Mouse (Mus musculus) retina, postnatal 1 day (tissue): ENCODE results near the gene Mum1.

Source experiments
- DNase-seq: peaks from one replicate; pipeline ENCODE4 v3.0.0-alpha.2; 2012

The Mum1 gene

DNA sequence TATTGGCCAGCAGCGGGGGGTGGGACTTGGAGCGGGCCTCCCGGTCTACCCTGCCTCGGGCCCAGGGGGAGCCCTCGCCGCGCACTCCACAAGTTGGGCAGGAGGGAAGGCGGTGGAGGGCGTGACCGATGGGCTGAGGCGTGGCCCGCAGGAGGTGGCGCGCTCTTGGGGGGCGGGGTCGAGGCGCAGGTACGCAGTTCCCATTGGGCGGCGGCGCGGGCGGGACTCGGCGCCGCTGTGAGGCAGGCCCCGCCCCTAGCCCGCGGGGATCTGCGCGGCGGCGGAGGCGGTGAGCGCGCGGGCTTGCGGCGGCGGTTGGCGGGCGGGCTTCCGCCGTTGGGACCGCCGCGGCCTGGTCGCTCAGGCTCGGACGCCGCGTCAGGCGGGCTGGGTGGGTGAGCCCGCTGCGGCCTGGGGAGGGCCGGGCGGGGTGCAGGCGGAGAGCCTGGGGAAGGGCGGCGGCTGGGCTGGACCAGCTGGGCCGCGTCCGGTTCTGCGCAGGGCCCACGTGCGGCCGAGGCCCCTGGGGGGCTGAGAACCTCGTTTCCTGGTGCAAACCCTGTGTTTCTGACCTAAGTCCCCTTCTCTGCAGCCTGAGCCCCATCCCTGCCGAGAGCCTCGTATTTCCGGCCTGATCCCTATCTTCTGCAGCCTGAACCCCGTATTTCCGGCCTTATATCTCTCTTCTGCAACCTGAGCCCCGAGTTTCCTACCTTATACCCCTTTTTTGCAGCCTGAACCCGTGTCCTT lies at the start of gene Mum1:
Gene Mum1 (plus strand): TSS at position 19 of the 750 bp plus-strand sequence.
- peak; percentile 100 for DNase-seq

DNA sequence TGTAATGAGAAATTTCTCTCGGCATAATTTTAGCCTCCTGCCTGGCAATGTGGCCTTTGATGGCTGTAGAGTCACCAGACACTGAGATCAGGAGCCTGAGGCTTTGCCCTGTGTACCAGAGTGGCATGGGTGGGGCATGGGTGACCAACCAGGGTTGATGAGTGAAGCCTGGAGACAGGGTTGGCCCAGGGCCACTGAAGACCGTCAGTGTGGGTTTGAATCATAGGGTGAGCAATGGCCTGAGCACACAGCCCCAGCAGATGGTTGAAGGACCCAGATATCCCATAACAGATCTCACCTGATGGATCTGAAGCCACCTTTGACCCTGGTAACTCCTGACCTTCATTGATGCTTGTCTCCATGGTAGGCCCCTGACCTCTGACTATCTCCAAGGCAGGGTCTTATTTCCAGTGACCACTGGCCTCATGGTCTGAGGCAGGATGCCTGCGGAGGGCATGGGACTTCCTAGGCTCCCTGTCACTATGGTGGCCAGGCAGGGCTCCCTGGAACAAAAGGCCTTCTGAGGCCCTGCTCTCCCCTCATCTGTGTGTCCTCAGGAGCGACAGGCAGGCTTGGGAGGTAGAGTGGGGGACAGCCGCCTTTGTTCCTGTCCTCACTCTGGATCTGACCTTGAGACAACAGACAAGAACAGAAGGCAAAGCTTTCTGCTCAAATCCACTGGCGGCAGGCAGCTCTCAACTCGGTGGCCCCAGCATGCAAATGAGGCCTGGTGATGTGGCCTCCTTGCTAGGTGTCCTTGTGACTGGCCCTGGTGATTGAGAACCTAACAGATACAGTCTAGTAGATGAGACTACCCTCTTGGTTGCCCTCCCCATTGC lies 48.6 kb upstream of the Mum1 start:
- DNase-seq, result no peak

DNA sequence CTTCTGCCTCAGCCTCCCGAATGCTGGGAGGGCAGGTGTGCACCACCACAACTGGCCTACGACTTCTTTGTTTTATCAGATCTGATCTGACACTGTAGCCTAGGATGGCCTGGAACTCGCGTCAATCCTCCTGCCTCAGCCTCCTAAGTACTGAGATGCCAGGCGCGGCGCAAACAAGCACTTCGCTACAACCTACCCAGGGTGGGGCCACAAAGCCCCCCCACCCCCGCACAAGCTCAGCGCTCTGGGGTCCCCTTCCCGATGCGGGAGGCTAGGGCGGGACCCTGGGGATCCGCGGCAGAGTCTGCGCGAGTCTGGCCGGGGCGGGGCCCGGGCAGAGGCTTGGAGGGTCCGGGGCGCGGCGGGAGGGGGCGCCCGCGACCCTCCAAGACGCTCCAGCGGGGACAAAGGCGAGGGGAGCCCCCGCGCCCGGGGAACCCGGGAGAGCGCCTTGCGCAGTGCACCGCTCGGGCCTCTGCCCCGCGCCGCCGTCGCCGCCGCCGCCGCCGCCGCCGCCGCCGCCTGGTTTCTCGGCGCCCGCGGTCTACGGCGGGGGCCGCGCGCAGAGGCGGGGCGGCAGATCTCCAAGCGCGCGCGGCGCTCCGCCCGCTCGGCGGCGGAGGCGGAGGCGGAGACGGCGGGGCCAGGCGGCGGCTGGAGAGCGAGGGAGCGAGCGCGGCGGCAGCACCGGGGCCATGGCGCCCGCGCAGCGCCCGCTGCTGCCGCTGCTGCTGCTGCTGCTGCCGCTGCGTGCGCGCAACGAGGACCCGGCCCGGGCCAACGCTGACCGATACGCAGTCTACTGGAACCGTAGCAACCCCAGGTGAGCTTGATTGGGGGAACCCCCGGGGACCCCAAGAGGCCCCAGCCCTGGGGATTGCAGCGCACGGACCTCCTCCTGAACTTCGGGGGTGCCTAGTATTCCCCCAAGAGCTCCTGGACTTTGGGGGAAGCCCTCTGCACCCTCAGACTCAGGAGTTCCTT lies 46.9 kb upstream of the Mum1 start, which contains the start of gene Efna2:
Gene Efna2 (plus strand): TSS at position 415 of the 984 bp plus-strand sequence.
- DNase-seq, result peak; percentile 80

DNA sequence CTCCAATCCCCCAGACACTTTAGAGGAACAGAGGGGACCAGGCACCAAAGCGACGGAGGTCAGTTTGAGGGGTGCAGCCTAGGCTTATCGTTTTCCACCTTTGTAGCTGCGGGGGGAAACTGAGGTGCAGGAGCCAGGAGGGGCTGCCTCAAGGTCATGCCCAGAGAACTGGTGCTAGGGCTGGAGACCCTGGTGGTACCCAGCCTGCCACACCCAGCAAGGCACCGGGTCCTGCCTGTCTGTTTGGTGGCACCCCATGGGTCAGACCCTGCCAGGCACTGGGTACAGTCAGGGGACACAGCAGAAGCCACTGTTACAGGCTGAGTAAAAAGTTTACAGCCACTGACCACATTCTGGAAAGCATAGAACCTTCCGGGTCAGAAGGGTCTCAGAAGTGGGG lies 45.9 kb upstream of the Mum1 start:
- no peak for DNase-seq

DNA sequence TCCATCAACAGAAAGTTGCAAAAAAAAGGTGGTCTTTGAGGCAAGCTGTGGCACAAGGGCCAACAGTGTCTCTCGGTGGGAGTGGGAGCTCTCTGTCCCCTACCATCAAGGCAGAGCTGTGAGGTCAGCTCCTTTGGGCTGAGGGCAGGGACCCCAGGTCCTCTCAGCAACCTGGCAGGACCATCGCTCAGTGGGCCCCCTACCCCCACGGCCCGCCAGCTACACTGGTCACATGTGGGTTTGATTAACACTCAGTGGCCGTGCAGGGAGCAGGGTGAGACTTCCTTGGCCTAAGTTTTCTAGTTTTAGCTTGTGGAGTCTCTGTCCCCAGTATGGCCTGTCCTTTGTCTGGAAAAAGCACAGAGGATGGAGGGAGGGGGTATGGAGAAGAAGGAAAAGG lies 45.4 kb upstream of the Mum1 start:
- no peak for DNase-seq

DNA sequence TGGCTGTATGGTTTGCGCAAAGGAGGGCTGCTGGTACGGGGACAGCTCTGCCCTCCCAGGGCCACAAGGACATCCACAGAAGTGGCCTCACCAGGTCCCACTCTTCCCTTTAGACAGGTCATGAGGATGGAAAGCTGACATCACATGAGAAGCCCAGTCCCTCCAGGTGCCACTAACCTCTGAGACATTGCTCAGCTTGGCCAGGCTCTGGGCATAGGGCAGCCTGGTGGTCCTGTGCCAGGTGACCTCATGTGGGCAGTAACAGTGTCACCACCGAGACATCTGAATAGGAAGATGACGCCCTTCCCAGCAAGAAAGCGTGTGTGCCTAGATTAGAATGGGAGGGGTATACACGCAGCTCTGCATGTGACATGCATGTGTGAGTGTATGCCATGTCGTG lies 43.7 kb upstream of the Mum1 start:
- no peak for DNase-seq

DNA sequence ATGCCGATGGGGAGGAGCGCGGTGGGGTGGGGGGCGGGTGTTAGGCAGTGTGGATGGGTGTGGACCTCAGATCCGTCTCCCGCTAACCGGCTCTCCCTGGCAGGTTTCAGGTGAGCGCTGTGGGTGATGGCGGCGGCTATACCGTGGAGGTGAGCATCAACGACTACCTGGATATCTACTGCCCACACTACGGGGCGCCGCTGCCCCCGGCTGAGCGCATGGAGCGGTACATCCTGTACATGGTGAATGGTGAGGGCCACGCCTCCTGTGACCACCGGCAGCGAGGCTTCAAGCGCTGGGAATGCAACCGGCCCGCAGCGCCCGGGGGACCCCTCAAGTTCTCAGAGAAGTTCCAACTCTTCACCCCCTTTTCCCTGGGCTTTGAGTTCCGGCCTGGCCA lies 39.6 kb upstream of the Mum1 start:
- no peak for DNase-seq

DNA sequence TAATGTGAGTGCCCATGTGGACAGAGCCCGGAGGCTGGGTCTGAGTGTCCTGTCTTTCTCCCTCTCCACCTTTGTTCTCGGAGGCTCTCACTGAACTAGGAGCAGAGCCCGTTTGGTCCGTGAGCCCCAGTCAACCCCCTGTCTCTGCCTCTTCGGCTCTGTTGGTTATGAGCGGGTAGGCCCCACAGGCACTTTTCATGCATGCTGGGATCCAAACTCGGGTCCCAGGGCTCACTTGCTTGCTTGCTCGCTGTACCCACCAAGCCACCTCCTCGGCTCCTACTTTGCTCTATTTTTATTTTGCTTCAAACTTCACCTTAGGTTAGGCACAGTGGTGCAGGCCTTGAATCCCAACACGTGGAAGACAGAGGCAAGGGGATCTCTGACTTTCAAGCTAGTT lies 38.5 kb upstream of the Mum1 start:
- no peak for DNase-seq

DNA sequence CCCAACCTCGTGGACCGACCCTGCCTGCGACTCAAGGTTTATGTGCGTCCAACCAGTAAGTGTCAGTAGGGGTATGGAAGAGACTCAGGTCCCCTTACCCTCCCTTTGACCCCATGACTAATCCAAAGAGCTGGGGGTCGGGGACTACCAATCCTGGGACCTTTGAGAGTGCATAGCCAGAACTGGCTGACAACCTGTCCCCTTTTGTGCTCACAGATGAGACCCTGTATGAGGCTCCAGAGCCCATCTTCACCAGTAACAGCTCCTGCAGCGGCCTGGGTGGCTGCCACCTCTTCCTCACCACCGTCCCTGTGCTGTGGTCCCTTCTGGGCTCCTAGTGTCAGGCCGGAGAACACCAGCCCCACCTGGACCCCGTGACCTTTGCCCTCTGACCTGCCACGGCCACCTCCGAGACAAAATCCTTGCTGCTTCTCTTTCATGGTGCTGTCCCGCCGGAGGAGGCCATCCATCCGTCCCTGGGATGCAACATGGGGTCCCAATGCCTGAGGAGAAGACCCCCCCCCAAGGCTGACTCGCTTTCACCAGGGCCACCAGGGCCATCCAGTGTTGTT lies 37.7 kb upstream of the Mum1 start:
- no peak for DNase-seq

DNA sequence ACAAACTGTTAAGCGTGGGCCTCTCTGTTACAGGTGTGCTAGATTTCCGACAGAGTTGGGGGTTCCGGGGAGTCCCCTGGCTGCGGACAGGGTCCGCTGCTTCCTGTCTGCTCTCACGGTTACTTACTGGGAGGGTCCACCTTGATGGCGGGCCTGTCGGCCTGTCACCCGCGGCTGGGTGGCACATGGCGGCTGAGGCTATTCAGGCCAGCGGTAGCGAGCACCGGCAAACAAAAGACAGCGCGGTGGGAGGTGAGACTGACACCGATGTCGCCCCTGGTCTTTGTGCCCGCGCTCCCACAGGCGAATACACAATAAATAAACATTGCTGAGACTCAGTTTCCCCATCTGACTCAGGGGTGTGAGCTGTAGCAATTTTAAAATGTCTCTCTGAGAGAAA lies 36.2 kb upstream of the Mum1 start:
- peak; percentile 76 for DNase-seq

DNA sequence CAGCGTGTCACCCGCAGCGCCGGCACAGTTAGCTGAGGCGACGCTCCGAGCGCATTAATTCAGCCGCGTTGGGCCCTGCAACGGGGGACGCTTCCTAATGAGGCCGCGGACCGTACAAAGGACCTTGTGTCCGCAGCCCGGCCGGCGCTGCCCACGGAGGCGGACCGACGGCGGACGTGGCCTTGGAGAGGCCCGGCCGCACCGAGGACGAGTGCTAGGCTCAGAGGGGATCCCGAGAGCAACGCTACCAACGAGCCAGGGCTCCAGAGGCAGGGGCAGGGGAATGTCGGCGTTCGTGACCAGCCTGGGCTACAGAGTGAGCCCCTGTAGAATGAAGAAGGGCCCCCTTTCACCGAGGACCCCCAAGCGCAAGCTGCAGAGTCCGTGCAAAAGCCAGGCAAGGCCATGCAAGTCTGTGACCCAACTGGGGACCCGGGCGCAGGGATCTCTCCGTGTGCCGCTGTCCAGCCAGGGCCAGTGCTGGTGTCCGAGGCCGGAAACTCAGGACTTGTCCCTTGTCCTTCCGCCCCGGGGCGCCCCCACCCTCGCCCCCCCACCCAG lies 35.7 kb upstream of the Mum1 start:
- DNase-seq, result peak; percentile 92

DNA sequence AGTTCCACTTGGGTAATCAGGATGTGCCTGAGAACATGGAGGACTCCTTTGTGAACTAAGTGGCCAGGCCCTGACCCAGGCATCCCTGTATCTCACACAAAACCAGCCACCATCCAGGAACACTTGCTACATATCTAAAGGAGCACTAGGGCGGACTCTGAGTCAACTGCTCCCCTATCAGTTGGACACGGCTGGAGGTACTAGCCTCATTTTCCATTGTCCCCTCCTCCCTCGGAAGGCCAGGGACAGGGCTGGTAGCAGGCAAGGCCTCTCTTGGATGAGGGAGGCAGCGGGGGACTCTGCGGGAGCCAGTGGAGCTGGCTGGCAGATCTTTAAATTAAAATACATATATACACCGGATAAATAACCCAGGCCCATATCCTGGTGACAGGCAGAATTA lies 32.3 kb upstream of the Mum1 start:
- no peak for DNase-seq

DNA sequence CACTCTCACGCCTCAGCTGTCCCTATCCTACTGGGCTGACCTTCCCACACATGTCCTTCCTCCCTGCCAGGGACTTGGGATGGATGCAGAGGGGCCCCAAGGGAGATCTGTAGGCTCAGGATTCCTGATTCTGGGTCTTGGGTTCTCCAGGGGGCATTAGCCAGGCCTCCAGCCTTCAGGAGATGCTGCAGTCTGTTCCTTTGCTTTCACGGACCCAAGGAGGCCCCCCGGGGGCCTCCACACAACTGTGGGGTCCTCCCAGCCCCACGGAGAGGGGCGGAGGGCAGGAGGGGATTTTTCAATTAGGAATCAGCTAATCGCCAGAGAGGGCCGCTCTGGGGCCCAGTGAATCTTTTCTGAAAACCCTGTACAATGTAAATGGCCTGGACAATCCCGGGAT lies 31.8 kb upstream of the Mum1 start:
- DNase-seq, result peak; percentile 63

DNA sequence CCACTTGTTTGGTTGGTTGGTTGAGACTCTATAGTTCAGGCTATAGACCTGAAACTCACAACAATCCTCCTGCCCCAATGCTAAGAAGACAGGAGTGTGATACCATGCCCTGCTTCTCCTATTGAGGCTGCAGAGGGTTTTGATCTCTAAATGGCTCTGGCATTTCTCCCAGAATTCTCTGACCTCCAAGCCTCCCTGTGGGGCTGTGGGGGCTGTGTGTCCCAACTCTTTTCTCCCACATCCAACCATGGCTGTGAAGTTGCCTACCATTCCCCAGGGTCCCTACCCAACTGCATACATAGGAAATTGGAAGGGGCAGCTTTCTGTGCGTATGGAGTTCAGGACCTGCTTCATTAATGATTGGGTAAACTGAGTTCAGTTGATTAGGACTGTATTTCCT lies 30.1 kb upstream of the Mum1 start:
- no peak for DNase-seq

DNA sequence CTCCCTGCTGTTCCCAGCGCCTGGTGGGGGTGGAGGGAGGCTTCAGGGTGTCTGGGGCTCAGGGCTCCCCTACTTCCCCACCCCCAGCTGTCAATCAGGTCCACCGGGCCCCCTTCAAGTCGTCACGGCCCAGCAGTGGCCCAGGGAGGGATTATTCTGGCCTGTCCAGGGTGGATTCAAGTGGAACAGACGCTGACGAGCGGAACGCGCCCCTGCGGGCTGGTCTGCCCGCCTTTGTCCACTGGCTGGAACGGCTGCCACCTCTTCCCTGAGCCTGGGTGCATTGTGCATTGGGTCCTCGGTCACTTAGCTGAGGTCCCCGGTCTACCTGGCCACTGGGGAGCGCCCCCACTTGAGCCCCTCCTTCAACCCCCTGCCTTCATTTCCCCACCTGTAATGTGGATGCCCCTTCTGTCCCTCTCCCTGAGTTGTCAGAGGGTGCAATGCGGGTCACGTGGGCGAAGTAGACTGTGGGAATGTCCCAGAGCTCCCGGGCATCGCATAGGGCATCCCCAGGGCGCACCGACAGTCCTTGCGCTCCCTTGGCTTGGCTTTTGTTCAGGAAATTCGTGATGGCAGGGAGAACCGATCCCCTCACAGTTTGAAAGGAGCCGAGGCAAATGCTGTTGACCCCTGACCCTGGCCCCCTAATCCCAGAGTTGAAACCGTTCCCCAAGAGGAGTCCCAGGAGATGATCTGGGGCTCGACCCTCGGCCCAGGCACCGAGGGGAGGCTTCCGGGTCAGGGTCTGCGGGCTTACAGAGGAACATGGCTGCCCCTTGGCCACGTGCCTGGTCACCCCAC lies 29.3 kb upstream of the Mum1 start:
- no peak for DNase-seq

DNA sequence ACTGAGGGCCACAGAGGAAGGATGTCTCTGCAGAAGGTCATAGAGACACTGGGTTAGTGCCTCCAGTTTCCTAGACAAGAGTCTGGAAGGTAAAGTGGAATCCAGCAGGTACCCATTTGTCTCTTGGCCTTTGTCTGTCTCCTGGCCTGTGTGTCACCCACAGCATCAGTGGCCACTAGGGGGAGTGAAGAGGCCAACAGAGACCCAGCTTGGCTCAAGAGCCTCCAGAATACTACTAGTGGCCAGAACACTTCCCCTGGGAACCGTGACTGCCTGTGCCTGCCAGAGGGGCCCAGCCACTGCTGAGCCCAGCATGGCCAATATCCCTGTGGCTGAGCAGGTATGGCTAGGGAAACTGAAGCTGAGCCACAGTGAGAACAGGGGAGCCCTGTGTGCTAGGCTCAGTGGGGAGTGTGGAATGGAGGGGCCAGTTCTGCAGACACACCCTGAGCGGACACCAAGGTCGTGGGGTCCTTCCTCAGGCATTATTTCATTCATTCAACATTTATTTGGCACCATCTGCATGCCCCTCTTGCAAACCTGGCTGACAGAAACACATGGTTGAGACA lies 26.7 kb upstream of the Mum1 start:
- DNase-seq, result peak; percentile 92

DNA sequence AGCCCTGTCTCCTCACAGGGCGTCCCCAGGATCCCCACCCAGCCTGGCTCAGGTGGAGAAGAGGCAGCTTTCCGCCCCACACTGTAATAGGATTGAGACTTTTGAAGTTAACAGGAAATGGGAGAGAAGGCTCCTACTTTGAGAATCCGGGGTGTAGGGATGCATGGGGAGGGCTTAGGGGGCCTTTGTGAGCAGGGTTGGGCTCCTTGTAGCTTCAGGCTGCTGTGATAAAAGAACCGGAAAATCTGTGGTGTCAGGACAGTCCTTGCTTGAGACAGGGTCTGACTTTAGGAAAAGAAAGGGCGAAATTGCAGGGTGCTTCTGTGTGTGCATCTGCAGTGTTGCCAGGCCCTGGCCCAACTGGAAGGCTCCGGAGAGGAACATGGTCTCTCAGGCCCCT lies 25.7 kb upstream of the Mum1 start:
- DNase-seq, result no peak

DNA sequence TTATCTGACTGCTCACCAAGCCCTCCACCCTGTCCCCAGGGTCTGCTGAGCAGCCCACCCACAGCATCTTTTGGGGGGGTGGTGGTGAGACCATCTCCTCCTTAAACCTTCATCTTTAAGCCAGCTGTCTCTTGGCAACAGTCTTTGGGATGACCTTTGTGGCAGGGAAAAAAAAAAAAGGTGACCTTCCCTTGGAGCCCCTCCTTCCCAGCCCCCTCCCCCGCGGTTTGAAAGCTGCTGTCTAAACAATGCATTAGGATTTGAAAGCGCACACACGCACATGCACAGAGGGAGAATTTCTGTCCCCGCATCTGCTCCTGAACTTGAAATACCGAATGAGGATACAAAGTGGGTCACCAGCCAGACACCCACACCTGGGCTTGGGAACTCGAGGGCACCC lies 22.2 kb upstream of the Mum1 start:
- DNase-seq, result no peak

DNA sequence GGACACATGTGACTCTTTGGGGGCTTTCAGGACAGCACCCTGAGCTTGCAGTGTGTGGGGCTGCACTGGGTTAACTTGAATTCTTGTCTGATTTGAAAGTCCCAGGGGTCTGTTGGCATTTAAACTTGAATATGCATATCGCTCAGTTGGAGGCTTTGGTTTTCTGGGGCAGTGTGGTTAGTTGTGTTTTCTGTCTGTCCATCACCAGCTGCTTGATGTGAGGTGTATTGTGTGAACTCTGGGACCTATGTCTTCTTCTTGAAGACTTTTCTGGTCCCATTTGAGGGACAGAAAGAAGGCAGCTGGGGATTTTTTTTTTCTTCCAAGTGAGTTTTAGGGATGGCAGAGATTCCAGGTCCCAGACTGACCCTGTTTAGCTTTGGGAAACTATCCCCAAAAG lies 19.0 kb upstream of the Mum1 start:
- DNase-seq, result no peak

DNA sequence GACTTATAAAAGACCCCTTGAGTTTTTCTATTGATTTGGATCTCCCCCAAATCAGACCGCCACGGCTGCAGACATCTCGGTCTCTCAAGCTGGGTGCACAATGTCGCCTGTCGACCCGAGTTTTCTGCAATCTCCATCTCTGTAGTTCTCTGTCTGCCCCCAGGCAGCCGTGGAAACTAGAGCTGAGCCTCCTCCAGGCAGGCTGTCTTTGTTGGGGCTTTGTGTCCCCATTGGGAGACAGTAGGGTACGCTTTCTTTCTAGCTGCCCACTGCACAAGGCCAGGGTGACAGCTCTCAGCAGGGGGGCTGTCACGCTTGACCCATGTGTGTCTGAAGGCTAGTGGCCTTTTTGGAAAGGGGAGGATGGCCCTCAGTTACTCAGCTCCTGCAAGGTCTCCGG lies 18.6 kb upstream of the Mum1 start:
- DNase-seq, result no peak

DNA sequence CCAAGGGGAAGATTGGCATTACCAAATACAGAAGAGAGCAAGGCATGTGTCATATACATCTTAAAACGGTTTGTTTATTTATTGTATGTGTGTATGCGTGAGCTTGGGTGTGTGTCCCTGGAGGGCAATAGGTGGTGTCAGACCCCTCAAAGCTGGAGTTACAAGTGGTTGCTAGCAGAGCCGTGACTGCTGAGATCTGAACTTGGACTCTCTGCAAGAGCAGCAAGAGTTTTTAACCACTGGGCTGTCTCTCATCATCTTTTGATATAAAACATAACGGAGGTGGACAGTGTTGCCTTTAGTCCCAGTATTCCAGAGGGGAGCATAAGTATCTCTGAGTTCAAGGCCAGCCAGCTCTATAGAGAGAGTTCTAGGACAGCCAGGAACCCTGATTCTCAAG lies 18.0 kb upstream of the Mum1 start:
- DNase-seq, result no peak
